Mouse (Mus musculus): ENCODE measurements around the gene Nploc4.

DNA sequence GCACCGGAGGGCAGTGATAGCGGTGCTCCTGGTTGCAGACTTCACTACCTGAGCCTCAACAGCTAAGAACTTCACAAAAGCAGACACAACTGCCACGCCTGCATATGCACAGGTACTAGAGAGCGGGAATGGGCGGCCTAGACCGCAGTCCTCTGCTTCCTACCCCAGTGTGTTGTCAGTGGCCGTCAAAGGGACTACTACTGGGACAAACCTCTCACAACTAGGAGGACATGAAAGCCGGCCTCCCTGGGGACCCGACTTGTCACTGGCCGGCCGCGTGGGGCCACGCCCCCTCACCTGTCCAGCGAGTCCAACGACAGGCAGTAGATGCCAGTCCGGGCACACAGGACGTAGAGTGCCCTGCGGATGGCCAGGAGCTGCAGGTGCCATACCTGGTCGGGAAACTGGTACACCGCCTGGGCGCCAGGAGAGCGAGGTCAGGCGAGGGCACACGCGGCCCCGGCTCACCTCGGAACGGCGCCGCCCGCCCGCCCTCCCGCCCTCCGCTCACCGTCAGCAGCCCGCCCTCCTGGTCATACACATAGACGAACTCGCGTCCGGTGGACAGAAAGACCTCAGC is 59.4 kb downstream of the Nploc4 start:
- no peak for TF ChIP-seq CTCF (conservative IDR thresholded peaks at IDR 0.05; ENCODE audit: low read length)
- TF ChIP-seq POU5F1 (IDR thresholded peaks at IDR 0.05; ENCODE audit: borderline replicate concordance, low read length) = no peak

Data from E14TG2a.4 (cell line).